Mouse (Mus musculus): ENCODE measurements around the gene Pate2. TPM values are rescaled to one million over a fixed set of nuclear protein-coding genes. Genes with fewer than 3 reads are reported as not detected.

Gene Pate2
- polyA plus RNA-seq, 1 experiment = not detected

- no peak overlapping the region for H3K4me3 ChIP-seq (replicated peaks; ENCODE audit: control insufficient read depth, low read depth, low read length)
- WGBS = 54% methylated on average over 14 of the region's 14 CpGs
- TF ChIP-seq POLR2A (IDR thresholded peaks at IDR 0.05; ENCODE audit: borderline replicate concordance, control insufficient read depth, low read depth, low read length) (no peak), CTCF (IDR thresholded peaks at IDR 0.05; ENCODE audit: control insufficient read depth, insufficient read depth, low read length) (no peak)
- H3K4me1 ChIP-seq (ENCODE audit: control insufficient read depth, insufficient read depth, low read length) = peaks cover 1% of the 10 kb centered on the region; the same call in 1 of the 2 replicates
- no peak overlapping the region for H3K27ac ChIP-seq (ENCODE audit: control insufficient read depth, insufficient read depth, low read depth, low read length, poor library complexity)
These were observed 26.8 kb upstream of the Pate2 start for GRCm38 (mm10) chr9:35543099-35543860.

- H3K4me3 ChIP-seq (replicated peaks; ENCODE audit: control insufficient read depth, low read depth, low read length) = no peak overlapping the region
- WGBS = 69% methylated on average over 2 of the region's 2 CpGs
- TF ChIP-seq CTCF (IDR thresholded peaks at IDR 0.05; ENCODE audit: control insufficient read depth, insufficient read depth, low read length) (no peak), POLR2A (IDR thresholded peaks at IDR 0.05; ENCODE audit: borderline replicate concordance, control insufficient read depth, low read depth, low read length) (no peak)
- peaks cover 1% of the 10 kb centered on the region; the same call in 1 of the 2 replicates for H3K4me1 ChIP-seq (ENCODE audit: control insufficient read depth, insufficient read depth, low read length)
- no peak overlapping the region for H3K27ac ChIP-seq (ENCODE audit: control insufficient read depth, insufficient read depth, low read depth, low read length, poor library complexity)
These were observed 25.4 kb upstream of the Pate2 start for GRCm38 (mm10) chr9:35544666-35545065.

GRCm38 (mm10) chr9:35545704-35546103 is 24.4 kb upstream of the Pate2 start:
- no peak for TF ChIP-seq POLR2A (IDR thresholded peaks at IDR 0.05; ENCODE audit: borderline replicate concordance, control insufficient read depth, low read depth, low read length)
- TF ChIP-seq CTCF (IDR thresholded peaks at IDR 0.05; ENCODE audit: control insufficient read depth, insufficient read depth, low read length) = 0 out of 2 replicates have a peak, but pooled peaks have one; percentile 2
- Histone ChIP-seq H3K4me3 (replicated peaks; ENCODE audit: control insufficient read depth, low read depth, low read length) (no peak overlapping the region), H3K4me1 (ENCODE audit: control insufficient read depth, insufficient read depth, low read length) (peaks cover 1% of the 10 kb centered on the region; the same call in 1 of the 2 replicates), H3K27ac (ENCODE audit: control insufficient read depth, insufficient read depth, low read depth, low read length, poor library complexity) (no peak overlapping the region)
- WGBS = 79% methylated on average over 12 of the region's 12 CpGs

- Histone ChIP-seq H3K27ac (ENCODE audit: control insufficient read depth, insufficient read depth, low read depth, low read length, poor library complexity) (peak overlapping the region; percentile 60), H3K4me1 (ENCODE audit: control insufficient read depth, insufficient read depth, low read length) (peaks cover 1% of the 10 kb centered on the region; the same call in 1 of the 2 replicates), H3K4me3 (replicated peaks; ENCODE audit: control insufficient read depth, low read depth, low read length) (peak overlapping the region; percentile 39)
- 2% methylated on average over 9 of the region's 9 CpGs for WGBS
- TF ChIP-seq POLR2A (IDR thresholded peaks at IDR 0.05; ENCODE audit: borderline replicate concordance, control insufficient read depth, low read depth, low read length) (no peak), CTCF (IDR thresholded peaks at IDR 0.05; ENCODE audit: control insufficient read depth, insufficient read depth, low read length) (no peak)
These were observed 23.3 kb upstream of the Pate2 start for GRCm38 (mm10) chr9:35546745-35547144.

- Histone ChIP-seq H3K27ac (ENCODE audit: control insufficient read depth, insufficient read depth, low read depth, low read length, poor library complexity) (no peak overlapping the region), H3K4me3 (replicated peaks; ENCODE audit: control insufficient read depth, low read depth, low read length) (no peak overlapping the region), H3K4me1 (ENCODE audit: control insufficient read depth, insufficient read depth, low read length) (peaks cover 1% of the 10 kb centered on the region; the same call in 1 of the 2 replicates)
- TF ChIP-seq CTCF (IDR thresholded peaks at IDR 0.05; ENCODE audit: control insufficient read depth, insufficient read depth, low read length) (no peak), POLR2A (IDR thresholded peaks at IDR 0.05; ENCODE audit: borderline replicate concordance, control insufficient read depth, low read depth, low read length) (no peak)
- 84% methylated on average over 9 of the region's 9 CpGs for WGBS
These were observed 21.6 kb upstream of the Pate2 start for GRCm38 (mm10) chr9:35548455-35548854.

GRCm38 (mm10) chr9:35556494-35557102 is 13.5 kb upstream of the Pate2 start:
- Histone ChIP-seq H3K4me1 (ENCODE audit: control insufficient read depth, insufficient read depth, low read length) (no peaks in the 10 kb centered on the region), H3K4me3 (replicated peaks; ENCODE audit: control insufficient read depth, low read depth, low read length) (no peak overlapping the region), H3K27ac (ENCODE audit: control insufficient read depth, insufficient read depth, low read depth, low read length, poor library complexity) (no peak overlapping the region)
- TF ChIP-seq CTCF (IDR thresholded peaks at IDR 0.05; ENCODE audit: control insufficient read depth, insufficient read depth, low read length) (no peak), POLR2A (IDR thresholded peaks at IDR 0.05; ENCODE audit: borderline replicate concordance, control insufficient read depth, low read depth, low read length) (no peak)
- 62% methylated on average over 12 of the region's 12 CpGs for WGBS

DNA sequence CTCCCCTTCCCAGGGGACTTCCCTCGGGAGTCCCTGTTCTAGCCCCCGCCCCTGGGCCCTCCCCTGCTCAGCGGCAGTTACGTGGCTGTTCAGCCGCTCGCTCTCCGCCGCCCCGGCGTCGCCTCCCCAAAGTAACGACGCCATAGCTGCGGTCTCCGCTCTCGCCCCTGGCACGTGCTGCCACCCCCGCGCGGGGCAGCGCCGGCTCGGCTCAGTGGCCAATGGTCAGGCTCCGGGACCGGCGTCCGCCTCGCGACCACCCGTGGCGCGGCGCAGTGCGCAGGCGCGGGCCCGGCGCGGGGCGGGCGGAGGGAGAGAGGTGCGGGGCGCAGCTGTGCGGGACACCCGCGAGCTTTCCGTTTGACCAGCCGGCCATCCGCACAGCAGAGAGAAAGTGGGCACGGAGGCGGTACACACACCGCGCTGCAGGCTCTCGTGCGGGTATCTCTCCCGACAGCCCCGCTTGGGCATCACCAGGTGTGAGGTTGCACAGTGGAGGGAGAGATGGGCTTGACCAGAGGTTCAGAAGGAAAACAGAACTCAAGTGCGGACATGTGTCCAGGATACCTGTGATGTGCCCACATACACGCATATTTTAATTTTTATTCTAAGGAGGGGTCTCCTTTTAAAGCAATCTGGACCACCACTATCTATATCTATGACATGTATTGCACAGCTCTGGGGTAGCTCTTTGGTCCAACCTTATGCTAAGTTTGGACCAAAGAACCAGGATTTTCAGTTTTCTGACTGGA is 11.7 kb upstream of the Pate2 start, which contains the start of the genes Ddx25 and Pus3:
Ddx25 (minus strand) TSS at position 272 of the 752 bp plus-strand sequence.
Pus3 (plus strand) TSS at position 339 of the 752 bp plus-strand sequence.
- no peak for TF ChIP-seq CTCF (IDR thresholded peaks at IDR 0.05; ENCODE audit: control insufficient read depth, insufficient read depth, low read length)
- Histone ChIP-seq H3K4me1 (ENCODE audit: control insufficient read depth, insufficient read depth, low read length) (no peaks in the 10 kb centered on the region), H3K4me3 (replicated peaks; ENCODE audit: control insufficient read depth, low read depth, low read length) (peak within 1 kb of the TSS; percentile 81), H3K27ac (ENCODE audit: control insufficient read depth, insufficient read depth, low read depth, low read length, poor library complexity) (no peak within 1 kb of the TSS)
- WGBS = 2% methylated on average over 58 of the region's 59 CpGs

All from bone marrow, adult 2 months (tissue).